Mouse (Mus musculus) myocyte (in vitro differentiated cells): ENCODE measurements at regions not wholly inside any gene's neighbourhood (a gene's known extent, or its start where the extent isn't known, plus 50 kb on each side); places are given as distances from the start of the nearest gene placed in this dataset.

Experiments used
- CEBPB ChIP-seq: IDR thresholded peaks from 2 replicates; pipeline ENCODE4 v1.6.1; 2011; ENCODE audit warnings: mild to moderate bottlenecking, moderate library complexity; ENCODE audit not compliant: poor library complexity, insufficient read depth, severe bottlenecking
- E2F4 ChIP-seq: IDR thresholded peaks from one replicate; pipeline ENCODE4 v1.6.1; 2011; ENCODE audit warnings: mild to moderate bottlenecking, control low read depth, moderate library complexity; ENCODE audit not compliant: insufficient read depth
- MAX ChIP-seq: IDR thresholded peaks from one replicate; pipeline ENCODE4 v1.6.1; 2011; ENCODE audit warnings: low read depth, mild to moderate bottlenecking, control low read depth
- MYOD1 ChIP-seq, 3 experiments: IDR thresholded peaks; one replicate each; pipeline ENCODE4 v1.6.1; 2011; ENCODE audit warnings: control low read depth in 2 of 3, low read depth in 2 of 3, mild to moderate bottlenecking in 2 of 3, moderate library complexity in 1 of 3; ENCODE audit not compliant: insufficient read length in 2 of 3, control insufficient read depth in 1 of 3
- POLR2A ChIP-seq: IDR thresholded peaks from one replicate; pipeline ENCODE4 v1.6.1; 2011; ENCODE audit warnings: low read depth, mild to moderate bottlenecking, control low read depth, moderate library complexity; ENCODE audit not compliant: insufficient read length
- POLR2AphosphoS2 ChIP-seq: IDR thresholded peaks from one replicate; pipeline ENCODE4 v1.6.1; 2011; ENCODE audit warnings: low read depth, control low read depth; ENCODE audit not compliant: insufficient read length
- TCF12 ChIP-seq: IDR thresholded peaks from one replicate; pipeline ENCODE4 v1.6.1; 2011; ENCODE audit warnings: mild to moderate bottlenecking, control low read depth; ENCODE audit not compliant: poor library complexity, insufficient read depth, severe bottlenecking
- TCF3 ChIP-seq: IDR thresholded peaks from one replicate; pipeline ENCODE4 v1.6.1; 2011; ENCODE audit warnings: low read depth, control low read depth; ENCODE audit not compliant: insufficient read length
- USF1 ChIP-seq: IDR thresholded peaks from one replicate; pipeline ENCODE4 v1.6.1; 2011; ENCODE audit warnings: low read depth, mild to moderate bottlenecking, control low read depth, moderate library complexity

- TF ChIP-seq POLR2A (no peak), E2F4 (no peak), POLR2AphosphoS2 (no peak), MYOD1 (IDR thresholded peaks at IDR 0.05; ENCODE audit: control insufficient read depth in 1 of 3, insufficient read length in 2 of 3, low read depth in 2 of 3) (peak in 1 of 3 experiments; percentile 44), TCF12 (peak; percentile 28), MAX (no peak), CEBPB (no peak), USF1 (no peak), TCF3 (no peak)
Measured at GRCm38 (mm10) chr13:28793166-28793935, 160.2 kb downstream of the Sox4 start.
